Mouse (Mus musculus) forebrain, embryonic 12.5 days (tissue): ENCODE results near the gene Brms1. TPM values are rescaled to one million over a fixed set of nuclear protein-coding genes. Genes with fewer than 3 reads are reported as not detected.
"Not testable (repeated sequence)": the region's sequence is repeated elsewhere in the genome, so short reads cannot be mapped to it uniquely, and the experiment has no call there.

Experiments used
- ATAC-seq: fragments of 200-750 bp; cut with Nextera tagmentation; 2 replicates; pipeline ENCODE4 v1.8.0; 2017; ENCODE audit warnings: moderate TSS enrichment; ENCODE audit not compliant: low FRiP score
- H3K27ac ChIP-seq: fragments of 300-500 bp; sonication (generic); 2 replicates; pipeline ENCODE4 v1.5.1; 2016; ENCODE audit warnings: mild to moderate bottlenecking
- H3K27me3 ChIP-seq: fragments of 300-500 bp; sonication (generic); 2 replicates; pipeline ENCODE4 v1.6.1; 2016; ENCODE audit warnings: mild to moderate bottlenecking
- H3K36me3 ChIP-seq: fragments of 300-500 bp; sonication (generic); replicated peaks from 2 replicates; pipeline ENCODE4 v1.6.1; 2016; ENCODE audit warnings: mild to moderate bottlenecking
- H3K4me1 ChIP-seq: fragments of 300-500 bp; sonication (generic); 2 replicates; pipeline ENCODE4 v1.6.1; 2016
- H3K4me2 ChIP-seq: fragments of 300-500 bp; sonication (generic); 2 replicates; pipeline ENCODE4 v1.6.1; 2016; ENCODE audit warnings: mild to moderate bottlenecking, moderate library complexity
- H3K4me3 ChIP-seq: fragments of 300-500 bp; sonication (generic); replicated peaks from 2 replicates; pipeline ENCODE4 v1.5.1; 2016; ENCODE audit warnings: mild to moderate bottlenecking
- H3K9ac ChIP-seq: fragments of 300-500 bp; sonication (generic); 2 replicates; pipeline ENCODE4 v1.6.1; 2016; ENCODE audit warnings: mild to moderate bottlenecking
- H3K9me3 ChIP-seq: fragments of 300-500 bp; sonication (generic); 2 replicates; pipeline ENCODE4 v1.6.1; 2016
- WGBS: fragments of 180-500 bp; shearing (Covaris S2); methylation state at CpG from one replicate; pipeline ENCODE4 v1.1.7; 2016; 5-methylcytosine and 5-hydroxymethylcytosine counted together
- polyA plus RNA-seq: library from polyadenylated mRNA; unstranded; fragments of >200 nt; fragmentation: Nextera tagmentation; extraction: Ambion mirVana; gene quantifications from 2 replicates; pipeline ENCODE4 v1.2.1, GENCODE M21; 2016

The Brms1 gene
- polyA plus RNA-seq, 1 experiment from 2014 or later = 60.3 TPM

DNA sequence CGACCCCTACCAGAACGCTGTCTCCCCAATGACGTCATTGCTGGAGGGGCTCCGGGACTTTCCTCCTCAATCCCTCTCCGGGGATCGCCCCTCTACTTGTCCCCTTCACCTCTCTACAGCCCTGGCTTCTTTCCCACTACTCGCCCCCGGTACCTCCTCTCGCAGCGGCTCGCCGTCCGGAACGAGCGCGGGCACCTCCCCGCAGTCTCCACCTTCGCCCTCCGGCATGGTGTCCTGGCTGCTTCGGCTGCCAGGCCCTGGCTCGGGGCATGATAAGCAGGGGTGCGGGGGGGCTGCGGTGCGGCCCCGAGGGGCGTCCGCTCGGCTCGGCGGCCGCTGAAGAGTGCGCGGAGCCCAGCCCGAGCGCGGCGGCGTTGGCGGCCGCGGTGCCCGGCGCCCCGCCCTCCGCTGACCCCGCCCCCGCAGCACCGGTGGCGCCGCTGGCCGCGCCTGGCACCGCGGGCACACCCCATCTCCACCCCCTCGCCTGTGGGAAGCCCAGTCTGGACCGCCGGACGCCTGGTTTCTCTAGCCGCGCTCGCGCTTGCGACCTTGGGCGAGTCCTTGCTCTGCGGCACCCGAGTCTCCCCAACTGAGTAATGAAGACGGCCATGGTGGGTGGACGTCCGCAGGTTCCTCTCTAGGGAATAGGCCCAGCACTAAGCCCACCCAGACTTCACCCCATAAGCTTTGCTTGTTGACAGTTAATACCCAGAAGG is 44.1 kb downstream of the Brms1 start, which contains the start of gene Tmem151a:
Tmem151a (minus strand) TSS at position 387 of the 719 bp plus-strand sequence.
- Histone ChIP-seq H3K27ac (no peak within 1 kb of the TSS), H3K27me3 (peaks cover 63% of the 10 kb centered on the region), H3K9me3 (no peaks in the 10 kb centered on the region), H3K36me3 (peaks cover 7% of the 10 kb centered on the region; the same call in 1 of the 2 replicates), H3K9ac (peak within 1 kb of the TSS; percentile 57), H3K4me3 (peak within 1 kb of the TSS; percentile 48), H3K4me1 (peaks cover 28% of the 10 kb centered on the region), H3K4me2 (peak within 1 kb of the TSS; percentile 83)
- under 1% methylated on average over 69 of the region's 69 CpGs for WGBS
- no peak for ATAC-seq

DNA sequence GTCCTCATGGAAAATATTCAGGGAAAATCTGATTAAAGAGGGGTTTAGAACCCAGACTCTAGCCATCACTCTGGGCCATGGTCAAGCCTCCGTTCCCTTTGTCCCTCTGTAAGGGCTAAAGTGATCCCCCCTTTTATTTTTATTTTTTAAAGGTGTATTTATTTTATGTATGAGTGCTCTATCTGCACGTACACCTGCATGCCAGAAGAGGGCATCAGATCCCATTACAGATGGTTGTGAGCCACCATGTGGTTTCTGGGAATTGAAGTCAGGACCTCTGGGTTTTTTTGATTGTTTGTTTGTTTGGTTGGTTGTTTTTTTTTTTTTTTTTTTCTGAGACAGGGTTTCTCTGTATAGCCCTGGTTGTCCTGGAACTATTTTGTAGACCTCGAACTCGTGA is 45.4 kb downstream of the Brms1 start:
- H3K4me3 ChIP-seq, H3K4me2 ChIP-seq, H3K9ac ChIP-seq, ATAC-seq, H3K27ac ChIP-seq, H3K9me3 ChIP-seq: not testable (repeated sequence)
- Histone ChIP-seq H3K27me3 (peaks cover 51% of the 10 kb centered on the region), H3K4me1 (peaks cover 28% of the 10 kb centered on the region), H3K36me3 (peaks cover 18% of the 10 kb centered on the region)
- 61% methylated on average over 4 of the region's 4 CpGs for WGBS

GRCm38 (mm10) chr19:5087884-5088728 is 47.0 kb downstream of the Brms1 start, which contains the start of gene Yif1a:
Yif1a (plus strand) TSS chr19:5088538.
- Histone ChIP-seq H3K4me1 (peaks cover 29% of the 10 kb centered on the region), H3K9ac (peak within 1 kb of the TSS; percentile 74), H3K4me2 (peak within 1 kb of the TSS; percentile 87), H3K9me3 (no peaks in the 10 kb centered on the region), H3K4me3 (peak within 1 kb of the TSS; percentile 85), H3K27ac (peak within 1 kb of the TSS; percentile 78), H3K36me3 (peaks cover 34% of the 10 kb centered on the region), H3K27me3 (peaks cover 35% of the 10 kb centered on the region)
- peak; percentile 96 for ATAC-seq
- under 1% methylated on average over 58 of the region's 58 CpGs for WGBS

DNA sequence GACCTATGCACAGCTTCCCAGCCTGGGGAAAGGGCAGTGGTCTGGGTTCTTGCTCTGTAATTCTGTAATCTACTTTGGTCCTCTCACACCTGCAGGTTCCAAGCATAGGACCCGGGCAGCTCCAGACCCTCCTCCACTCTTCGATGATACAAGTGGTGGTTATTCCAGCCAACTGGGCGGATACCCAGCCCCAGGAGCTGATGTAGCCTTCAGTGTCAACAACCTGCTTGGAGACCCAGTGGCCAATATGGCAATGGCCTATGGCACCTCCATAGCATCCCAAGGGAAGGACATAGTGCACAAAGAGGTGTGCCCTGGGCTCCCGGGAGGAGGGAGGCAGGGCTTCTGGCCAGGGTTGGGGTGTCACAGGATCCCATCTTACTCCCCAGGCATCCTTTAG is 48.2 kb downstream of the Brms1 start:
- Histone ChIP-seq H3K27me3 (peaks cover 23% of the 10 kb centered on the region), H3K27ac (no peak overlapping the region), H3K4me3 (peak overlapping the region; percentile 85), H3K36me3 (peaks cover 42% of the 10 kb centered on the region), H3K4me2 (peak overlapping the region; percentile 87), H3K9ac (peak overlapping the region; percentile 74; the same call in 1 of the 2 replicates), H3K4me1 (peaks cover 41% of the 10 kb centered on the region), H3K9me3 (no peaks in the 10 kb centered on the region)
- ATAC-seq = no peak
- 91% methylated on average over 4 of the region's 4 CpGs for WGBS

- no peaks in the 10 kb centered on the region for H3K9me3 ChIP-seq
- no peak for ATAC-seq
- H3K36me3 ChIP-seq = peaks cover 42% of the 10 kb centered on the region
- H3K4me2 ChIP-seq = no peak overlapping the region
- H3K27ac ChIP-seq = no peak overlapping the region
- 88% methylated on average over 10 of the region's 10 CpGs for WGBS
- H3K4me1 ChIP-seq = peaks cover 57% of the 10 kb centered on the region
- no peak overlapping the region for H3K9ac ChIP-seq
- no peak overlapping the region for H3K4me3 ChIP-seq
- H3K27me3 ChIP-seq = no peaks in the 10 kb centered on the region
Measured at GRCm38 (mm10) chr19:5092083-5092482, 50.9 kb downstream of the Brms1 start.

DNA sequence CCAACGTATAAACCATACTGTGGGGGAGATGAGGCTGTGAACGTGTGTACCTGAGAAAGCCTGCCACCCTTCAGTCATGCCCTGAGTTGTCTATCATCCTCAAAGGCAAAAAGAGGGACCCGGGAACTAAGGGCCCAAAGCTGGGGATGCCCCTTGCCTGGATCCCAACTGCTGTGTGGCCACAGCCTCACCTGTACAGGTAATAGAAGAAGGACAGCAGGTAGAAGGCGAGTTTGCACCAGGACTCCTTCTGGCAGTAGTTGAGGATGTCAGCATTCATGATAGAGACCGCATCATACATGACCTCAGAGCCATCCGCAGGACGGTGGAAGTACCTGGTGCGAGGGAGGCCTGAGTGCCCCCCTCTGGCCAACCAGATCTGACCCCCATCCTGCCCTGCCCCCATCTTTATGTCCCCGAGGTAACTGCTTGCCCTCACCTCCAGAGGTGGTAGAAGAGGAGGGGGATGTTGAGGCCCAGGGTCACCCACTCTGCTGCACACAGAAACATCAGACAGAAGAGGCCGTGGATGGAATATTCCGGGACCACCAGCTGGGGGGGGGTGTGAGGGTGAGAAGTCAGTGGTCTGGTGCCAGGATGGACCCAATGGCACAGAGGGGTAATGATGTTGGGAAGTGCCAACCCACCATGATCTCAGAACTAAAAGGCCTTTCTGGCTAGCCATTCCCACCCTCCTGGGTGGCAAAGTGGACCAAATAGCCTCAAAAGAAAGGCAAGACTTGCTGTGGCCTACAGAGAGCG is 52.5 kb downstream of the Brms1 start:
- ATAC-seq = peak; percentile 0; the same call in 1 of the 2 replicates
- peak overlapping the region; percentile 66 for H3K27ac ChIP-seq
- 73% methylated on average over 12 of the region's 12 CpGs for WGBS
- peak overlapping the region; percentile 48; the same call in 1 of the 2 replicates for H3K9ac ChIP-seq
- H3K27me3 ChIP-seq = no peaks in the 10 kb centered on the region
- H3K9me3 ChIP-seq = no peaks in the 10 kb centered on the region
- H3K4me1 ChIP-seq = peaks cover 66% of the 10 kb centered on the region
- peaks cover 42% of the 10 kb centered on the region for H3K36me3 ChIP-seq
- H3K4me3 ChIP-seq = peak overlapping the region; percentile 79
- H3K4me2 ChIP-seq = peak overlapping the region; percentile 96

DNA sequence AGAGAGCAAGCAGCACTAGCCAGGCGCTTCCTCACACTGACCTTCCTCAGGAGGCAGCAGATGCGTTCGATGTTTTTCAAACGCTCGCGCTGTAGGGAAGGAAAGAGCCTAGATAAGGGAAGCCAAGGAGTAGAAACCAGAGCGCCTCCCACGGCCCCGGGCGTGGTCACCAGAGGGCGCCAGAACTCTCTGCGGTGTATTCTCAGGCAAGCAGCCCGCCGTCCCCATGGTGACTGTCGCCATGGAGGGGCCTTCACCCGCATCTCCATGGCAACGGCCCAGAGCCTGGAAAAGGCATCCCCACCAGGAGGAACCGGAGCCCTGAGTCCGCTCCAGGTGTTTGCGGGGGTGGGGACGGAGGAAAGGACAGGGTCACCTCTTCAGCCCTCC is 53.1 kb downstream of the Brms1 start:
- Histone ChIP-seq H3K4me2 (peak overlapping the region; percentile 96), H3K27me3 (no peaks in the 10 kb centered on the region), H3K36me3 (peaks cover 44% of the 10 kb centered on the region), H3K4me1 (peaks cover 67% of the 10 kb centered on the region), H3K9ac (peak overlapping the region; percentile 48; the same call in 1 of the 2 replicates), H3K27ac (peak overlapping the region; percentile 91), H3K4me3 (peak overlapping the region; percentile 79), H3K9me3 (no peaks in the 10 kb centered on the region)
- peak; percentile 74 for ATAC-seq
- WGBS = under 1% methylated on average over 21 of the region's 21 CpGs

- peak; percentile 20; the same call in 1 of the 2 replicates for ATAC-seq
- no peaks in the 10 kb centered on the region for H3K9me3 ChIP-seq
- peak overlapping the region; percentile 48; the same call in 1 of the 2 replicates for H3K9ac ChIP-seq
- peak overlapping the region; percentile 91 for H3K27ac ChIP-seq
- no peaks in the 10 kb centered on the region for H3K27me3 ChIP-seq
- peak overlapping the region; percentile 79 for H3K4me3 ChIP-seq
- 41% methylated on average over 11 of the region's 11 CpGs for WGBS
- H3K4me1 ChIP-seq = peaks cover 68% of the 10 kb centered on the region
- H3K36me3 ChIP-seq = peaks cover 45% of the 10 kb centered on the region
- H3K4me2 ChIP-seq = peak overlapping the region; percentile 96
Measured at GRCm38 (mm10) chr19:5094746-5095417, 53.7 kb downstream of the Brms1 start.

GRCm38 (mm10) chr19:5095887-5096474 is 54.8 kb downstream of the Brms1 start:
- Histone ChIP-seq H3K36me3 (peaks cover 48% of the 10 kb centered on the region), H3K9ac (peak overlapping the region; percentile 96), H3K4me1 (peaks cover 68% of the 10 kb centered on the region), H3K4me2 (peak overlapping the region; percentile 96), H3K27me3 (no peaks in the 10 kb centered on the region), H3K27ac (peak overlapping the region; percentile 91), H3K4me3 (peak overlapping the region; percentile 79), H3K9me3 (no peaks in the 10 kb centered on the region)
- ATAC-seq = no peak
- 10% methylated on average over 9 of the region's 9 CpGs for WGBS

DNA sequence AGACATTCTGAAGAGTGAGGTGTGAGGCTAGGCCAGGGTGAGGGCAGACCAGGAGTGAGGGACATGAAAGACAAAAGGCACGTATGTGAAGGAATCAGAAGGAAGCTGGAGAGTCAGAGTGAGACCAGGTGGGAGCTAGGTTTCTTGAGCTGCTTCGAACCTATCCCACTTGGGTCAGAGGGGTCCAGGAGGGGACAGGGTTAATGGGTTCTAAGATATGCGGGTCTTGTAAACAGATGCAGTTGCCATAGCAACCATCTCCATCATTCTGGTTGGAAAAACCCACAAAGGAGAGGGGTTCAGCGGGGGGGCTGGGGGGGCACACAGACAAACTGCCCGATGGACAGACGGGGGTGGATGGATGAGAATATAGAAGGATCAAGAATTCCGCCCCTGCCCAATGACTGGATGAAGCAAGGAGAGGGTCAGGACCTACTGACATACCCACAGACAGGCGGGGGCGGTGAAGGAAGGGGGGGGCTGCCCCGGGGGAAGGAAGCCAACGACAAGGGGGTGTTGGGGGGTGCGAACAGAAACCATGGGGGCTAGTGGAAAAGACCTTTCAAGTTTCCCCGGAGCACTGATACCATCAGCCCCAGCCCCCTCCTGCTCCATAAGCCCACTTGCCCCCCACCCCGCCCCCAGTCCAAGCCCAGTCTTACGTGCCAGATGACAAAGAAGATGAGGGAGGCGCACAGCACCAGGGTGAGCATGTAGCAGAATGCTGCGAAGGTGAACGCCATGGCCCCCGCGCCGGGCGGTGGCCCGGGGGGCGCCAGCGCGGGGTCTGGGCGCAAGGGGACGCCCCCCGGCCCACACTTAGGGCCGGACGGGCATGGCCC is 56.6 kb downstream of the Brms1 start:
- peak overlapping the region; percentile 91 for H3K27ac ChIP-seq
- H3K4me2 ChIP-seq = peak overlapping the region; percentile 96
- ATAC-seq = peak; percentile 12
- peaks cover 68% of the 10 kb centered on the region for H3K4me1 ChIP-seq
- peak overlapping the region; percentile 79 for H3K4me3 ChIP-seq
- H3K9ac ChIP-seq = peak overlapping the region; percentile 96
- H3K27me3 ChIP-seq = no peaks in the 10 kb centered on the region
- 2% methylated on average over 31 of the region's 31 CpGs for WGBS
- H3K9me3 ChIP-seq = no peaks in the 10 kb centered on the region
- H3K36me3 ChIP-seq = peaks cover 48% of the 10 kb centered on the region
